Mouse (Mus musculus) embryo, embryonic 10.5 days (tissue): ENCODE data around the gene Sf3b1.
"Not testable (repeated sequence)": the region's sequence is repeated elsewhere in the genome, so short reads cannot be mapped to it uniquely, and the experiment has no call there.

ENCODE experiments used
- DNase-seq: peaks from one replicate; pipeline ENCODE4 v3.0.0-alpha.2; 2015; ENCODE audit warnings: low spot score

Gene Sf3b1

DNA sequence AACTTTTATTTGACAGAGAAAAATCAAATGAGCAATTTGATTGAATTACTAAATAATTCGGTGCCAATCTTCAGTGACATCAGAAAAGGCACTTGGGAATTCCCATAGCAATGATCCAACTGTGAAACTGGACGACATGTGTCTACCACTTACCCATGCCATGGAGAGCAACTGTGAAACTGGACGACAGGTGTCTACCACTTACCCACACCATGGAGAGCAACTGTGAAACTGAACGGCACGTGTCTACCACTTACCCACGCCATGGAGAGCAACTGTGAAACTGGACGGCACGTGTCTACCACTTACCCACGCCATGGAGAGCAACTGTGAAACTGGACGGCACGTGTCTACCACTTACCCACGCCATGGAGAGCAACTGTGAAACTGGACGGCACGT is 70.3 kb downstream of the Sf3b1 start:
- not testable (repeated sequence) for DNase-seq

GRCm38 (mm10) chr1:54954856-54955255 is 72.4 kb downstream of the Sf3b1 start:
- DNase-seq = no peak

- DNase-seq = no peak
These were observed 82.6 kb downstream of the Sf3b1 start for GRCm38 (mm10) chr1:54944648-54945047.

GRCm38 (mm10) chr1:54935466-54935865 is 91.8 kb downstream of the Sf3b1 start:
- no peak for DNase-seq
